Mouse (Mus musculus): Measurements from ENCODE around the gene Svop. TPM values are rescaled to one million over a fixed set of nuclear protein-coding genes. Genes with fewer than 3 reads are reported as not detected.
A peak's percentile ranks its signal among the peaks of the same experiment; 100 is the strongest.

Gene Svop
- polyA plus RNA-seq, 1 experiment: not detected

- 58% methylated on average over 6 of the region's 6 CpGs for WGBS
- no peak for TF ChIP-seq POLR2A (IDR thresholded peaks at IDR 0.05; ENCODE audit: low read depth, low read length)
- TF ChIP-seq CTCF (IDR thresholded peaks at IDR 0.05; ENCODE audit: extremely low read depth, insufficient read depth, insufficient read length, insufficient replicate concordance): no peak
- H3K27ac ChIP-seq (ENCODE audit: insufficient read depth, low read length): peak overlapping the region; percentile 25; the same call in 1 of the 2 replicates
- no peak overlapping the region for H3K4me3 ChIP-seq (ENCODE audit: extremely low read depth, insufficient read depth, insufficient read length)
- DNase-seq (ENCODE audit: low read depth in 1 of 2, low spot score in 2 of 2): no peak
- peaks cover 13% of the 10 kb centered on the region; the same call in 1 of the 2 replicates for H3K4me1 ChIP-seq (ENCODE audit: control insufficient read depth, insufficient read depth, insufficient read length)
- peaks cover 4% of the 10 kb centered on the region for H3K36me3 ChIP-seq (ENCODE audit: control insufficient read depth, insufficient read depth, low read length)
- no peaks in the 10 kb centered on the region for H3K27me3 ChIP-seq (ENCODE audit: control insufficient read depth, insufficient read depth, low read length)
These were observed 107.8 kb downstream of the Svop start for GRCm38 (mm10) chr5:113983541-113983940.

GRCm38 (mm10) chr5:113981843-113982242, 109.5 kb downstream of the Svop start:
- DNase-seq (ENCODE audit: low read depth in 1 of 2, low spot score in 2 of 2): no peak
- H3K4me3 ChIP-seq (ENCODE audit: extremely low read depth, insufficient read depth, insufficient read length): no peak overlapping the region
- no peak overlapping the region for H3K27ac ChIP-seq (ENCODE audit: insufficient read depth, low read length)
- H3K36me3 ChIP-seq (ENCODE audit: control insufficient read depth, insufficient read depth, low read length): peaks cover 13% of the 10 kb centered on the region
- no peak for TF ChIP-seq POLR2A (IDR thresholded peaks at IDR 0.05; ENCODE audit: low read depth, low read length)
- no peak for TF ChIP-seq CTCF (IDR thresholded peaks at IDR 0.05; ENCODE audit: extremely low read depth, insufficient read depth, insufficient read length, insufficient replicate concordance)
- peaks cover 12% of the 10 kb centered on the region; the same call in 1 of the 2 replicates for H3K4me1 ChIP-seq (ENCODE audit: control insufficient read depth, insufficient read depth, insufficient read length)
- no peaks in the 10 kb centered on the region for H3K27me3 ChIP-seq (ENCODE audit: control insufficient read depth, insufficient read depth, low read length)
- WGBS: 92% methylated on average over 8 of the region's 8 CpGs

DNA sequence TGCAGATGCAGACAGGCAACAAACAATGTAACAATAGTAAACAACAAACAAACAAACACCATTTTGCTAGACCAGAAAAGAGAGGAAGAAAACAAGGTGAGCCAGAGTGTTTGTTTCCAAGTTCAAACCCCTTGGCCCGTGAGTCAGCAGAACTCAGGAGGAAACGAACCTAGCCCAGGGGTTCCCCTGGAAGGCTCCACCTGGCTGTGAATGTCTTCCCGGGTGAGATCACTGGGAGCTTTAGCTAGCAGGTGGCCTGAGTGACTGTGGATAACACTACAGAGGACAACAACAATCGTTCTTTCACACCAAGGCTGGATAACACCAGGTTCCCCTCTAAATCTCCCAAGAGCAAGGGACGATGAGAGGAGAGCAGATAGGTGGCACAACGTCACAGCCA, 110.2 kb downstream of the Svop start:
- WGBS: 69% methylated on average over 6 of the region's 6 CpGs
- Histone ChIP-seq H3K4me3 (ENCODE audit: extremely low read depth, insufficient read depth, insufficient read length) (no peak overlapping the region), H3K27me3 (ENCODE audit: control insufficient read depth, insufficient read depth, low read length) (no peaks in the 10 kb centered on the region), H3K36me3 (ENCODE audit: control insufficient read depth, insufficient read depth, low read length) (peaks cover 10% of the 10 kb centered on the region), H3K27ac (ENCODE audit: insufficient read depth, low read length) (no peak overlapping the region), H3K4me1 (ENCODE audit: control insufficient read depth, insufficient read depth, insufficient read length) (peaks cover 6% of the 10 kb centered on the region; the same call in 1 of the 2 replicates)
- DNase-seq (ENCODE audit: low read depth in 1 of 2, low spot score in 2 of 2): no peak
- TF ChIP-seq CTCF (IDR thresholded peaks at IDR 0.05; ENCODE audit: extremely low read depth, insufficient read depth, insufficient read length, insufficient replicate concordance): no peak
- no peak for TF ChIP-seq POLR2A (IDR thresholded peaks at IDR 0.05; ENCODE audit: low read depth, low read length)

DNA sequence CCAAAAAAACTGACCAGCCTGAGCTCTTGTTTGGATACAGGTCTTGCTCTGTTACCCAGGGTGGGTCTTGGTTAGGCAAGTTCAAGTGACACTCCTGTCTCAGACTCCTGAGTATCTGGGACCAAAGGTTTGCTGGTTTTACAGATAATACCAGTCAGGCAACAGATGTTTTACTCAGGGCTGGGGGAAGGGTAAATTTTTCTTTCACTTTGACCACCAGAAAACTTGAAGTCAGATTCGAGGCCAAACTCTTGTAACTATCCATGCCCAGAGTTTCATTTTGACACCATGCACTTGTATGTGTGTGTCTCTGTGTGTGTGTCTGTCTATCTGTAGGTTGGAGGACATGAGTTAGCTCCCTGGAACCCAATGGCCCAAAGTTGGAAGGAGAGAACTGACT, 110.9 kb downstream of the Svop start:
- H3K4me3 ChIP-seq (ENCODE audit: extremely low read depth, insufficient read depth, insufficient read length): no peak overlapping the region
- no peaks in the 10 kb centered on the region; the same call in 1 of the 2 replicates for H3K4me1 ChIP-seq (ENCODE audit: control insufficient read depth, insufficient read depth, insufficient read length)
- peaks cover 10% of the 10 kb centered on the region for H3K36me3 ChIP-seq (ENCODE audit: control insufficient read depth, insufficient read depth, low read length)
- H3K27ac ChIP-seq (ENCODE audit: insufficient read depth, low read length): no peak overlapping the region
- WGBS: 38% methylated on average over 1 of the region's 1 CpGs
- H3K27me3 ChIP-seq (ENCODE audit: control insufficient read depth, insufficient read depth, low read length): no peaks in the 10 kb centered on the region
- TF ChIP-seq POLR2A (IDR thresholded peaks at IDR 0.05; ENCODE audit: low read depth, low read length) (no peak), CTCF (IDR thresholded peaks at IDR 0.05; ENCODE audit: extremely low read depth, insufficient read depth, insufficient read length, insufficient replicate concordance) (no peak)
- no peak for DNase-seq (ENCODE audit: low read depth in 1 of 2, low spot score in 2 of 2)

GRCm38 (mm10) chr5:113977309-113977708, 114.1 kb downstream of the Svop start:
- DNase-seq (ENCODE audit: low read depth in 1 of 2, low spot score in 2 of 2): no peak
- TF ChIP-seq CTCF (IDR thresholded peaks at IDR 0.05; ENCODE audit: extremely low read depth, insufficient read depth, insufficient read length, insufficient replicate concordance) (no peak), POLR2A (IDR thresholded peaks at IDR 0.05; ENCODE audit: low read depth, low read length) (no peak)
- peaks cover 10% of the 10 kb centered on the region for H3K36me3 ChIP-seq (ENCODE audit: control insufficient read depth, insufficient read depth, low read length)
- H3K4me3 ChIP-seq (ENCODE audit: extremely low read depth, insufficient read depth, insufficient read length): no peak overlapping the region
- no peaks in the 10 kb centered on the region; the same call in 1 of the 2 replicates for H3K4me1 ChIP-seq (ENCODE audit: control insufficient read depth, insufficient read depth, insufficient read length)
- H3K27ac ChIP-seq (ENCODE audit: insufficient read depth, low read length): peak overlapping the region; percentile 33; the same call in 1 of the 2 replicates
- no peaks in the 10 kb centered on the region for H3K27me3 ChIP-seq (ENCODE audit: control insufficient read depth, insufficient read depth, low read length)
- 88% methylated on average over 8 of the region's 8 CpGs for WGBS

Other genes with a start within 250 kb of the Svop start
- 37.9 and 38.3 TPM in 2 replicates for gene Coro1c, start 182.8 kb downstream of the Svop start, polyA plus RNA-seq (2012; rRNA removed)
- 16.4 and 18.9 TPM in 2 replicates for gene Ssh1, start 97.7 kb downstream of the Svop start, polyA plus RNA-seq (2012; rRNA removed)
- gene Dao, start 87.9 kb downstream of the Svop start, polyA plus RNA-seq (2012; rRNA removed): 0.12 and 0.26 TPM in 2 replicates
- gene Usp30, start 26.1 kb downstream of the Svop start, polyA plus RNA-seq (2012; rRNA removed): 13.3 and 14.0 TPM in 2 replicates
- 9.0 and 9.8 TPM in 2 replicates for gene Alkbh2, start 36.6 kb upstream of the Svop start, polyA plus RNA-seq (2012; rRNA removed)
- 5.7 and 8.8 TPM in 2 replicates for gene Ung, start 38.8 kb upstream of the Svop start, polyA plus RNA-seq (2012; rRNA removed)
- gene Acacb, start 55.0 kb upstream of the Svop start, polyA plus RNA-seq (2012; rRNA removed): 9.2 and 9.3 TPM in 2 replicates
- not detected in 2 replicates for gene Foxn4, start 182.2 kb upstream of the Svop start, polyA plus RNA-seq (2012; rRNA removed)
- gene Myo1h, start 197.6 kb upstream of the Svop start, polyA plus RNA-seq (2012; rRNA removed): 1.2 and 1.7 TPM in 2 replicates